Mouse (Mus musculus) midbrain, embryonic 14.5 days (tissue): Measurements from ENCODE around the gene Nr4a3. TPM values are rescaled to one million over a fixed set of nuclear protein-coding genes. Genes with fewer than 3 reads are reported as not detected.
A peak's percentile ranks its signal among the peaks of the same experiment; 100 is the strongest.

ENCODE experiments used
- ATAC-seq: fragments of 200-750 bp; cut with Nextera tagmentation; 2 replicates; pipeline ENCODE4 v1.8.0; 2017; ENCODE audit warnings: moderate number of reproducible peaks, moderate library complexity; ENCODE audit not compliant: low FRiP score, low TSS enrichment
- DNase-seq: peaks from one replicate; pipeline ENCODE4 v3.0.0-alpha.2; 2015
- H3K27ac ChIP-seq: fragments of 300-500 bp; sonication (generic); replicated peaks from 2 replicates; pipeline ENCODE4 v1.5.1; 2014; ENCODE audit warnings: mild to moderate bottlenecking, low read depth, low read length, moderate library complexity
- H3K27me3 ChIP-seq: fragments of 300-500 bp; sonication (generic); 2 replicates; pipeline ENCODE4 v1.6.1; 2014; ENCODE audit warnings: low read length, control low read depth, mixed read lengths; ENCODE audit not compliant: control insufficient read depth, insufficient read depth
- H3K36me3 ChIP-seq: fragments of 300-500 bp; sonication (generic); 2 replicates; pipeline ENCODE4 v1.6.1; 2014; ENCODE audit warnings: low read length, control low read depth; ENCODE audit not compliant: control insufficient read depth, insufficient read depth
- H3K4me1 ChIP-seq: fragments of 300-500 bp; sonication (generic); 2 replicates; pipeline ENCODE4 v1.6.1; 2014; ENCODE audit warnings: mild to moderate bottlenecking, antibody characterized with exemption, low read length, control low read depth; ENCODE audit not compliant: control insufficient read depth, insufficient read depth
- H3K4me2 ChIP-seq: fragments of 300-500 bp; sonication (generic); 2 replicates; pipeline ENCODE4 v1.6.1; 2014; ENCODE audit warnings: mild to moderate bottlenecking, low read length, moderate library complexity
- H3K4me3 ChIP-seq: fragments of 300-500 bp; sonication (generic); replicated peaks from 2 replicates; pipeline ENCODE4 v1.5.1; 2014; ENCODE audit warnings: low read depth, low read length
- H3K9ac ChIP-seq: fragments of 300-500 bp; sonication (generic); replicated peaks from 2 replicates; pipeline ENCODE4 v1.6.1; 2014; ENCODE audit warnings: mild to moderate bottlenecking, low read length, moderate library complexity
- H3K9me3 ChIP-seq: fragments of 300-500 bp; sonication (generic); 2 replicates; pipeline ENCODE4 v1.6.1; 2016; ENCODE audit warnings: low read length, control low read depth, mixed read lengths; ENCODE audit not compliant: control insufficient read depth
- WGBS: fragments of 180-500 bp; shearing (Covaris S2); extraction: QIAGEN DNeasy Blood & Tissue Kit; methylation state at CpG from one replicate; pipeline ENCODE4 v1.1.7; 2014; 5-methylcytosine and 5-hydroxymethylcytosine counted together
- polyA plus RNA-seq: library from polyadenylated mRNA; unstranded; fragments of >200 nt; fragmentation: Nextera tagmentation; extraction: Ambion mirVana; gene quantifications from 2 replicates; pipeline ENCODE4 v1.2.1, GENCODE M21; 2014

Nr4a3 gene
- 1.1 and 1.4 TPM in 2 replicates for polyA plus RNA-seq

GRCm38 (mm10) chr4:48044491-48045211 lies at the start of gene Nr4a3:
TSS of gene Nr4a3 (plus strand) at chr4:48045153.
- ATAC-seq (peak; percentile 81), DNase-seq (peak; percentile 95)
- Histone ChIP-seq H3K36me3 (no peaks in the 10 kb centered on the region), H3K27ac (peak within 1 kb of the TSS; percentile 89), H3K27me3 (peaks cover 31% of the 10 kb centered on the region), H3K4me2 (peak within 1 kb of the TSS; percentile 99), H3K9ac (peak within 1 kb of the TSS; percentile 72), H3K4me1 (peaks cover 37% of the 10 kb centered on the region), H3K4me3 (peak within 1 kb of the TSS; percentile 71), H3K9me3 (no peaks in the 10 kb centered on the region)
- WGBS, result under 1% methylated on average over 46 of the region's 54 CpGs

GRCm38 (mm10) chr4:48002969-48003368 lies 42.0 kb upstream of the Nr4a3 start:
- H3K36me3 ChIP-seq, result no peaks in the 10 kb centered on the region
- no peak for DNase-seq
- ATAC-seq, result no peak
- no peaks in the 10 kb centered on the region for H3K4me1 ChIP-seq
- WGBS, result 76% methylated on average over 4 of the region's 4 CpGs
- no peak overlapping the region for H3K4me3 ChIP-seq
- no peak overlapping the region for H3K9ac ChIP-seq
- H3K27me3 ChIP-seq, result no peaks in the 10 kb centered on the region
- no peak overlapping the region for H3K27ac ChIP-seq
- no peak overlapping the region for H3K4me2 ChIP-seq
- H3K9me3 ChIP-seq, result no peaks in the 10 kb centered on the region

GRCm38 (mm10) chr4:48003456-48003855 lies 41.5 kb upstream of the Nr4a3 start:
- no peak overlapping the region for H3K9ac ChIP-seq
- H3K27me3 ChIP-seq, result no peaks in the 10 kb centered on the region
- ATAC-seq (no peak), DNase-seq (no peak)
- 92% methylated on average over 3 of the region's 3 CpGs for WGBS
- no peak overlapping the region for H3K27ac ChIP-seq
- no peaks in the 10 kb centered on the region for H3K9me3 ChIP-seq
- H3K4me1 ChIP-seq, result no peaks in the 10 kb centered on the region
- H3K4me2 ChIP-seq, result no peak overlapping the region
- H3K36me3 ChIP-seq, result no peaks in the 10 kb centered on the region
- no peak overlapping the region for H3K4me3 ChIP-seq

- Histone ChIP-seq H3K4me3 (no peak overlapping the region), H3K9ac (no peak overlapping the region), H3K27ac (no peak overlapping the region), H3K36me3 (no peaks in the 10 kb centered on the region), H3K27me3 (no peaks in the 10 kb centered on the region), H3K9me3 (no peaks in the 10 kb centered on the region), H3K4me1 (no peaks in the 10 kb centered on the region), H3K4me2 (no peak overlapping the region)
- WGBS, result 94% methylated on average over 3 of the region's 3 CpGs
- DNase-seq, result no peak
- no peak for ATAC-seq
These were observed 38.6 kb upstream of the Nr4a3 start for GRCm38 (mm10) chr4:48006355-48006754.

- WGBS, result 96% methylated on average over 3 of the region's 3 CpGs
- DNase-seq, result no peak
These were observed 32.7 kb upstream of the Nr4a3 start for GRCm38 (mm10) chr4:48012209-48012608.

GRCm38 (mm10) chr4:48022966-48023365 lies 22.0 kb upstream of the Nr4a3 start:
- Histone ChIP-seq H3K27ac (no peak overlapping the region), H3K27me3 (no peaks in the 10 kb centered on the region), H3K9me3 (no peaks in the 10 kb centered on the region), H3K4me3 (no peak overlapping the region), H3K36me3 (no peaks in the 10 kb centered on the region), H3K4me2 (no peak overlapping the region), H3K4me1 (no peaks in the 10 kb centered on the region), H3K9ac (no peak overlapping the region)
- ATAC-seq (no peak), DNase-seq (no peak)
- 88% methylated on average over 3 of the region's 3 CpGs for WGBS

More at GRCm38 (mm10) chr4:48012209-48012608, 32.7 kb upstream of the Nr4a3 start:
- ATAC-seq, result no peak
- Histone ChIP-seq H3K4me1 (no peaks in the 10 kb centered on the region), H3K27me3 (no peaks in the 10 kb centered on the region), H3K9me3 (no peaks in the 10 kb centered on the region), H3K27ac (no peak overlapping the region), H3K9ac (no peak overlapping the region), H3K4me3 (no peak overlapping the region), H3K4me2 (no peak overlapping the region), H3K36me3 (no peaks in the 10 kb centered on the region)

- H3K36me3 ChIP-seq, result no peaks in the 10 kb centered on the region
- no peaks in the 10 kb centered on the region for H3K4me1 ChIP-seq
- no peak overlapping the region for H3K9ac ChIP-seq
- H3K9me3 ChIP-seq, result no peaks in the 10 kb centered on the region
- ATAC-seq, result no peak
- H3K27me3 ChIP-seq, result no peaks in the 10 kb centered on the region
- H3K4me3 ChIP-seq, result no peak overlapping the region
- no peak overlapping the region for H3K4me2 ChIP-seq
- WGBS, result 67% methylated on average over 24 of the region's 24 CpGs
- peak; percentile 43 for DNase-seq
- no peak overlapping the region for H3K27ac ChIP-seq
These were observed 15.3 kb upstream of the Nr4a3 start for GRCm38 (mm10) chr4:48029652-48030051.

GRCm38 (mm10) chr4:48034287-48034686 lies 10.7 kb upstream of the Nr4a3 start:
- no peak for ATAC-seq
- WGBS, result 82% methylated on average over 9 of the region's 9 CpGs

GRCm38 (mm10) chr4:48037646-48038045 lies 7.3 kb upstream of the Nr4a3 start:
- Histone ChIP-seq H3K36me3 (no peaks in the 10 kb centered on the region), H3K4me3 (no peak overlapping the region), H3K27ac (no peak overlapping the region), H3K9me3 (no peaks in the 10 kb centered on the region), H3K27me3 (no peaks in the 10 kb centered on the region; the same call in 1 of the 2 replicates), H3K9ac (no peak overlapping the region), H3K4me1 (peaks cover 8% of the 10 kb centered on the region; the same call in 1 of the 2 replicates), H3K4me2 (no peak overlapping the region)
- ATAC-seq, result no peak
- DNase-seq, result no peak
- WGBS, result 93% methylated on average over 4 of the region's 4 CpGs

More at GRCm38 (mm10) chr4:48034287-48034686, 10.7 kb upstream of the Nr4a3 start:
- no peaks in the 10 kb centered on the region; the same call in 1 of the 2 replicates for H3K27me3 ChIP-seq
- H3K4me2 ChIP-seq, result no peak overlapping the region
- no peak overlapping the region for H3K9ac ChIP-seq
- no peaks in the 10 kb centered on the region for H3K9me3 ChIP-seq
- H3K36me3 ChIP-seq, result no peaks in the 10 kb centered on the region
- H3K27ac ChIP-seq, result no peak overlapping the region
- H3K4me3 ChIP-seq, result no peak overlapping the region
- H3K4me1 ChIP-seq, result no peaks in the 10 kb centered on the region
- DNase-seq, result no peak
